Mouse (Mus musculus) megakaryocyte, embryonic 14.5 days (primary cell): ENCODE results near the gene Ldlrad3.

ENCODE experiments used
- FLI1 ChIP-seq: IDR thresholded peaks from 2 replicates; pipeline ENCODE4 v1.6.1; 2012; ENCODE audit warnings: low read length, inconsistent platforms, mixed read lengths
- GATA1 ChIP-seq: IDR thresholded peaks from 3 replicates; pipeline ENCODE4 v1.6.1; 2012; ENCODE audit warnings: mixed read lengths, low read length, inconsistent platforms, borderline replicate concordance

DNA sequence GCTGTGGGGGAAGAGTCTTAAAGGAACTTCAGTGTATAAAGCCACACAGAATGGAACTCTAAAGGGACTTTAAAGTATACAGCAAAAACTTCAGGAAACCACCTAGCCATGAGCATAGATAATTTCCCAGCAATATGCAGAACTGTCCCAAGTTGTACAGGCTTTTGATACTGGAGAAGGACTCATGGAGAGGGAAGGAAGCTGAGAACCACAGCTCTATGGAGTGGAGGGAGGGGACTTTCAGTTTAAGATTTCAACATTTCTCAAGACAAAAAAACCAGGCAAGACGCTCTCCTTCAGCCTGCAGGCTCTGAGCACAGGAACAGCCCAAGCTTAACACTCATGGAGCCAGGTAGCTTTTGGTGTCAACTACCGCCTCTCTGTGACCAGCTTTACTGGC, 4.7 kb downstream of the Ldlrad3 start:
- TF ChIP-seq GATA1 (no peak), FLI1 (no peak)
